Mouse (Mus musculus) embryonic facial prominence, embryonic 12.5 days (tissue): Measurements from ENCODE around the gene Gpn2. TPM values are rescaled to one million over a fixed set of nuclear protein-coding genes. Genes with fewer than 3 reads are reported as not detected.

Experiments
- ATAC-seq: fragments of 200-750 bp; cut with Nextera tagmentation; 2 replicates; pipeline ENCODE4 v1.8.0; 2017; ENCODE audit not compliant: insufficient number of reproducible peaks, insufficient read depth, low FRiP score, low TSS enrichment
- H3K27ac ChIP-seq: fragments of 300-500 bp; sonication (generic); 2 replicates; pipeline ENCODE4 v1.5.1; 2016; ENCODE audit warnings: mild to moderate bottlenecking
- H3K27me3 ChIP-seq: fragments of 300-500 bp; sonication (generic); 2 replicates; pipeline ENCODE4 v1.6.1; 2016; ENCODE audit warnings: mild to moderate bottlenecking, moderate library complexity
- H3K36me3 ChIP-seq: fragments of 300-500 bp; sonication (generic); 2 replicates; pipeline ENCODE4 v1.6.1; 2016; ENCODE audit warnings: mild to moderate bottlenecking
- H3K4me1 ChIP-seq: fragments of 300-500 bp; sonication (generic); 2 replicates; pipeline ENCODE4 v1.6.1; 2016
- H3K4me2 ChIP-seq: fragments of 300-500 bp; sonication (generic); replicated peaks from 2 replicates; pipeline ENCODE4 v1.6.1; 2016; ENCODE audit warnings: mild to moderate bottlenecking, moderate library complexity
- H3K4me3 ChIP-seq: fragments of 300-500 bp; sonication (generic); 2 replicates; pipeline ENCODE4 v1.5.1; 2016; ENCODE audit warnings: mild to moderate bottlenecking
- H3K9ac ChIP-seq: fragments of 300-500 bp; sonication (generic); 2 replicates; pipeline ENCODE4 v1.6.1; 2016; ENCODE audit warnings: mild to moderate bottlenecking, moderate library complexity
- H3K9me3 ChIP-seq: fragments of 300-500 bp; sonication (generic); 2 replicates; pipeline ENCODE4 v1.6.1; 2016; ENCODE audit warnings: mild to moderate bottlenecking, moderate library complexity
- WGBS: fragments of 180-500 bp; shearing (Covaris S2); methylation state at CpG from one replicate; pipeline ENCODE4 v1.1.7; 2016; 5-methylcytosine and 5-hydroxymethylcytosine counted together
- polyA plus RNA-seq: library from polyadenylated mRNA; unstranded; fragments of >200 nt; fragmentation: Nextera tagmentation; extraction: Ambion mirVana; gene quantifications from 2 replicates; pipeline ENCODE4 v1.2.1, GENCODE M21; 2016

The Gpn2 gene
- polyA plus RNA-seq, 1 experiment from 2014 or later = 20.0 TPM

DNA sequence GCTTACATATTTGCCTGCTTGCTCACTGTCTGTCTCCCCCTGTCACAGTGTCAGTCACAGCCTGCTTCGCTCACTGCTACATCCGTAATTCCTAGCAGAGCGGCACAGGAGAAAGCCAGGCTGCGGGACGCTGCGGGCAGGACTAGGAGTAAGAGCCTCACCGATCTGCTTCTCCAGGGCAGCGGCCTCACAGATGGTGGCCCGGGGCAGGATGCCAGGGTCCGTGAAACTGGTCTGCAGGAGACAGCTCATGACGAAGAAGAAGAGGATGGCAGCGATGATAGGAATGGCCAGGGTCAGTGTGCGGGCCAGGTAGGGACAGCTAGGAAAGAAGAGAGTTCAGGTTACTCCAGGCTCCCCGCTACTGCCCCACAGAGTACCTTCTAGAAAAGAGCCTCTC is 42.9 kb downstream of the Gpn2 start:
- Histone ChIP-seq H3K27me3 (no peaks in the 10 kb centered on the region), H3K4me3 (no peak overlapping the region), H3K36me3 (peaks cover 34% of the 10 kb centered on the region), H3K27ac (no peak overlapping the region), H3K4me2 (no peak overlapping the region), H3K9ac (no peak overlapping the region), H3K9me3 (no peaks in the 10 kb centered on the region), H3K4me1 (peaks cover 15% of the 10 kb centered on the region)
- no peak for ATAC-seq
- WGBS = 90% methylated on average over 14 of the region's 14 CpGs

DNA sequence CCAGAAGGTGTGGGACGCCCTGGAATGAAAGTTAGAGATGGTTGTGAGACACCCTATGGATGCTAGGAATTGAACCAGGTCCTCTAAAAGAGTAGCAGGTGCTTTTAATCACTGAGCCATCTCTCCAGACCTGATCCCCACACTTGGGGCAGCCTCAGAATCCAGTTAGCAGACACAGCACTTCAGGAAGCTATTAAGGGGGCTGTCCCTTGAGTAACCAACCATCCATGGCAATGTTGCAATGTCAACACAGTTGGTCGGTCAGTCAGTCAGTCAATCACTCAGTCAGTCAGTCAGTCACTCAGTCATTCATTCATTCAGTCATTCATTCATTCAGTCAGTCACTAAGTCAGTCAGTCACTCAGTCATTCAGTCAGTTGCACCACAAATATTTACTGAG is 44.4 kb downstream of the Gpn2 start:
- H3K9ac ChIP-seq = no peak overlapping the region
- H3K36me3 ChIP-seq = peaks cover 34% of the 10 kb centered on the region
- H3K27me3 ChIP-seq = no peaks in the 10 kb centered on the region
- H3K4me2 ChIP-seq = no peak overlapping the region
- WGBS = 67% methylated on average over 2 of the region's 2 CpGs
- H3K4me1 ChIP-seq = peaks cover 21% of the 10 kb centered on the region
- H3K4me3 ChIP-seq = no peak overlapping the region
- no peak for ATAC-seq
- H3K9me3 ChIP-seq = no peaks in the 10 kb centered on the region
- no peak overlapping the region for H3K27ac ChIP-seq

DNA sequence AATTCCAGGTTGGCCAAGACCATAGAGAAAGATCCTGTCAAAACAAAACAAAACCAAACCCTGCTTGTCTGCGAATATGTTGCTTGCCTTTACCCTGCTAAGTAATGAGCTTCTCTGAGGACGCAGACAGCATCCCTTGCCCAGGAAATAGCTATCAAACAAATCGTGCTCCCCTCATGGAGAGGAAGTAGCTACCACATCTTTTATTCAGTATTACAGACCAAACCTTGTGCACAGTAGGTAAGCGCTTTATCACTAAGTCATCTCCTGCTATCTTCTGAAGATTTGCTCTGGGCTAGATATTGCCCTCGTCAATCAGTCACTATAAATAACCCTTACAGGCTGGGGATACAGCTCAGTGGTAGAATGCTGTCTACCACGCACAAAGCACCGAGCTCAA is 45.0 kb downstream of the Gpn2 start:
- Histone ChIP-seq H3K4me1 (peaks cover 21% of the 10 kb centered on the region), H3K27me3 (no peaks in the 10 kb centered on the region), H3K9me3 (no peaks in the 10 kb centered on the region), H3K4me2 (no peak overlapping the region), H3K4me3 (no peak overlapping the region), H3K36me3 (peaks cover 28% of the 10 kb centered on the region), H3K9ac (no peak overlapping the region), H3K27ac (no peak overlapping the region)
- 89% methylated on average over 7 of the region's 7 CpGs for WGBS
- no peak for ATAC-seq

DNA sequence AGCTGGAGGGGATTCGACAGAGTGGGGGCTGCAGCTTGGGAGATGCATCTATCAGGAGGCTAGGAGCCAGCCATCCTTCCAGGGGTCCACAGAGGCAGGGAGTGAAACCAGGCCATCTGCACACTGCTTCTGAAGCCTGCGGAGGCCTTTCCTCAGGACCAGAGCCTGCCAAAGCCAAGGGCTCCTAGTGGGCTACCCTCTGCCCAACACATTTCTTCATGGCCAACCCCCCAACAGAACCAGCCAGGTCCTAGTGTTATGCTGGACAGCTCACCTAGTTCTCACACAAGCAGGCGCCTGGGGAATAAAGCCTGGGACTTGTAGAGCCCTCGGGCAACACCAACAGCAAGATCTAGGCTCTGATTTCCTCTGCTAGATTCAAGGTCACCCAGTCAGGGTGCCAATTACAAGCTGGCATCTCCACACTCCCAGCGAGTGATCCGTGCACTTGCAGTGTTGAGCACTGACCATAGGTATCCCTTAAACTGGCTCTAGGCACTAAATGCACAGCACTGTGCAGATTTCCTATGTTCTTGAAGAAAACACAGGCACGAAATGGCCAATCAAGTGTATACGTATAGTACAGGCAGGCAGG is 46.3 kb downstream of the Gpn2 start:
- ATAC-seq = no peak
- 90% methylated on average over 8 of the region's 8 CpGs for WGBS

DNA sequence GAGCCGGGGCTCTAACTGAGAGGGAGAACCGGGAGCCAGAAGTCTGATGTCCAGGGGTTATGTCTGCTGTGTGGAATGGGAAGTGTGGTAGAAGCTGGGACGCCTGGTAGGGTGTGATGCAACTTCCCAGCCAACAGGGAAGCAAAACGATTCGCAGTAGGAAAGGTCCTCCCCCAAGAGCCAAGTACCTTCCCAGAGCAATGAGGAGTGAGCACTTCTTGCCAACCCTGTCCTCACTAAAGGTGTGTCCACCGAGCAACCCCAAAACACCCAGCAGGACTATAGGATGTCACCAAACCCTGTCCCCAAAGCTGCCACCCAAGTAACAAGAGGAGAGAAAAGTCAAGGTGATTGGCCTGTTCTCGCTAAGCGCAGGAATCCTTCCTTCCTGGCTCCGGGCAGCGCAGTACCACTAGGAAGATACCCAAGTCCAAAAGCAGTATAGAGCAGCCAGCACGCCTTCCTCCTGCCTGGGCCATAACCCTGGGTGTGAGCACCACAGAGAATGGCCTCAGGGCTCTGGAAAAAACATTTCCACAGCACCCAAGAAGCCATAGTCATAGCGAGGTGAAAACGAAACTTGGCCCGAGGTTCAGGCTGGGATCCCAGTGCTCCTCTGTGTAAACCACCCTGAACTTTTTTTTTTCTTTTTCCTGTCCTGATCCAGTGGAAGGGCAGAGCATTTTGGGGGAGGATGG is 47.1 kb downstream of the Gpn2 start:
- ATAC-seq = no peak
- Histone ChIP-seq H3K36me3 (peaks cover 10% of the 10 kb centered on the region; the same call in 1 of the 2 replicates), H3K4me3 (peak overlapping the region; percentile 3; the same call in 1 of the 2 replicates), H3K27ac (no peak overlapping the region), H3K4me2 (peak overlapping the region; percentile 88; the same call in 1 of the 2 replicates), H3K9me3 (no peaks in the 10 kb centered on the region), H3K9ac (no peak overlapping the region), H3K4me1 (peaks cover 21% of the 10 kb centered on the region), H3K27me3 (no peaks in the 10 kb centered on the region)
- WGBS = 78% methylated on average over 14 of the region's 14 CpGs

More for the DNA sequence above, 46.3 kb downstream of the Gpn2 start:
- H3K9ac ChIP-seq = no peak overlapping the region
- peaks cover 18% of the 10 kb centered on the region for H3K36me3 ChIP-seq
- no peak overlapping the region for H3K4me2 ChIP-seq
- no peak overlapping the region for H3K4me3 ChIP-seq
- H3K27me3 ChIP-seq = no peaks in the 10 kb centered on the region
- no peaks in the 10 kb centered on the region for H3K9me3 ChIP-seq
- no peak overlapping the region for H3K27ac ChIP-seq
- H3K4me1 ChIP-seq = peaks cover 21% of the 10 kb centered on the region

DNA sequence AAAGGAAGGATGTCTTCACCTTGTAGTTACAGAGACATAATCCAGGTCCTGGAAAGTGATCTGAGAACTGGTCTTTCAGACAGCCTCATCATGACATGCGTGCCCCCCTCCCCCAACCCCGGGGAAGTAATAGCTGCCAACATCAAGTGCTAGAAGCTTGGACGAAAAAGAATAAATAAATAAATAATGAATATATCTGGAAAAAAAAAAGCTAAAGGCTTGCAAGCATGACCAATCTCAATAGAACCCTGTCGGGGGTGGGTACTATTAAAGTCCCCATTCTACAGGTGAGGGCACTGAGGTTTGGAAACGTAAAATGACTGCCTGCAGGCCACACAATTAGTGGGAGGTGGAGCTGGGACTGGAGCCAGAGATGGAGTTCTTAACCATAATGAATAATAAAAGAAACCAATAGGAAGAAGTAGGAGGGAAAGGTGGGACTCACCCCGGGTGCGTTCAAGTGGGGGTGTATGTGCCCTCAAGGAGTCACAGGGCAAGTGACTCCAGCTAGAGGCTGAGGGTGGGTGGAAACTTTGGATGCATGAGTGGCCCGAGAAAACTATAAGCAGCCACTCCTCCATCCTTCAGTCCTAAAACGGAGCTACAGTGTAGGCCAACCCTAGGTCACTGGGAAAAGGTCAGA is 47.7 kb downstream of the Gpn2 start:
- Histone ChIP-seq H3K9me3 (no peaks in the 10 kb centered on the region), H3K4me2 (peak overlapping the region; percentile 88), H3K27me3 (no peaks in the 10 kb centered on the region), H3K9ac (peak overlapping the region; percentile 91), H3K4me1 (peaks cover 21% of the 10 kb centered on the region), H3K4me3 (peak overlapping the region; percentile 70), H3K27ac (0 out of 2 replicates have a peak overlapping the region, but pooled peaks have one; percentile 51), H3K36me3 (peaks cover 3% of the 10 kb centered on the region; the same call in 1 of the 2 replicates)
- ATAC-seq = 0 out of 2 replicates have a peak, but pooled peaks have one; percentile 6
- 48% methylated on average over 9 of the region's 9 CpGs for WGBS

DNA sequence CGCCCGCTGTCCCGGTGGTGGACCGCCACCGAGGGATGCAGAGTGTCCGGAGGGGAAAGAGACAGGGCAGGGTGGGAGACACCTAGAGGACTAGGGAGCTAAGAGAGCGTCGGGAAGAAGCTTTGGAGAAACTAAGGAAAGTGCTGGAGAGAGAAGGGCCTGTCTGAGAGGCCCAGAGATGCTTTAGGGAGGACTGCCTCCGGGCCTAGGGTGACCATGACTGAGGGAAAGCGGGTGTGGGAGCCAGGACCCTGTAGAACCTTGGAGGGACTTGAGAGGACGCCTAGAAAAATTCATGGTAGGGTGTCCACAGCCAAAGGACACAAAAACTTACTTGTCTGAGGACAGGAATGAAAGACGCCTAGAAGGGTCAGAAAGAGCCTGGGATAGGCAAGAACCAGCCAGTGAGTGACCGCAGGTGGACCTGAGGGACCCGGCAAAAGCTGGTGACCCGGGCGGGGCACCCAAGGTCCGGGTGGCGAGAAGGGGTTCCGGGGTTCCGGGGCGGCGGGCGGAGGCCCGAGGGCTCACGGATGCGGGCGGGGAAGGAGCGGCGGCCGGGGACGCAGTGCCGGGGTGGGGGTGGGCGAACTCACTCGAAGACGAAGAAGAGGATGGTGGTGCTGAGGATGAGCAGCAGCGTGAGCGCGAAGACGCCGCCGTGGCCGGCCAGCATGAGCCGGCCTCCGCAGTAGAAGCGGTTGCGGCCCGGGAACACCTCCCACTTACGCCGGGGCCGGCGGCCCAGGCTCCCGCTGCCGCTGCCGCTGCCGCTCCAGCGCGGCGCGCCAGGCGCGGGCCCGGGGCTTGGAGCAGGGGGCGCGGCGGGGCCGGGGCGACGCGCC is 48.5 kb downstream of the Gpn2 start:
- H3K27ac ChIP-seq = peak overlapping the region; percentile 73
- no peaks in the 10 kb centered on the region for H3K9me3 ChIP-seq
- 2% methylated on average over 63 of the region's 69 CpGs for WGBS
- peak overlapping the region; percentile 70 for H3K4me3 ChIP-seq
- ATAC-seq = 0 out of 2 replicates have a peak, but pooled peaks have one; percentile 36
- no peaks in the 10 kb centered on the region for H3K27me3 ChIP-seq
- H3K36me3 ChIP-seq = no peaks in the 10 kb centered on the region
- peaks cover 21% of the 10 kb centered on the region for H3K4me1 ChIP-seq
- H3K9ac ChIP-seq = peak overlapping the region; percentile 91
- peak overlapping the region; percentile 88 for H3K4me2 ChIP-seq

DNA sequence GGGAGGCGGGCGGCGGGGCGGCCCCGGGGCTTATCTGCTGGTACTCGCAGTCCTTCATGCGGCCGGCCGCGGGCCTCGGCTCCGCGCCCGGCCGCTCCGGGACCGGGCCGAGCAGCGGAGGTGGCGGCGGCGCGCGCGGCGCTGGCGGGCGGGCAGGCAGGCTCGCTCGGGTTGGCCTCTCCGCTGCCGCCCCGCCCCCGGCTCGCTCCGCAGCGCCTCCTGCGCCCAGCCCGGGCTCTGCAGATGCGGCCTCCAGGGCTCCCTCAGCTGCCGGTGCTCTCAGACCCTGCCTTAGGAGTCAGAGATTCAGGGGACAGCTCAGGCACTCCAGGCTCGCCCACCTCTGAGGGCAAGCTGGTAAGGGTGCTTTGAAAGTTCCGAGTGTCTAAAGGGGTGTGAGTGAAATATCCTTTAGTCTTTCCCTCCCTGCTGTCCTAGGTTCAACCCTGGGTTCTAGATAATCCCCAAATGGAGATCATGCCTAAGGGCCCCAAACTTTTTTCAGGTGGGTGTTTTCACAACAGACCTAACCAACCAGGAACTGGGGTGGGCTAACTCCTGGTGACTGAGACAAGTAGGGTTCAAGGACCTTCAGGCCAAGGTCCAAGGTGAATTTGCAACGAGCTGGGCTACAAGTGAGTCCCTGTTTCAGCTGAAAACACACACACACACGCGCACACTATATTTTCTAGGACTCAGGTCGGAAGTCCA is 49.3 kb downstream of the Gpn2 start:
- Histone ChIP-seq H3K9me3 (no peaks in the 10 kb centered on the region), H3K4me3 (peak overlapping the region; percentile 70), H3K27ac (peak overlapping the region; percentile 73), H3K27me3 (no peaks in the 10 kb centered on the region), H3K9ac (peak overlapping the region; percentile 91), H3K4me1 (peaks cover 21% of the 10 kb centered on the region), H3K36me3 (no peaks in the 10 kb centered on the region), H3K4me2 (peak overlapping the region; percentile 88; the same call in 1 of the 2 replicates)
- 8% methylated on average over 41 of the region's 47 CpGs for WGBS
- ATAC-seq = peak; percentile 55; the same call in 1 of the 2 replicates

DNA sequence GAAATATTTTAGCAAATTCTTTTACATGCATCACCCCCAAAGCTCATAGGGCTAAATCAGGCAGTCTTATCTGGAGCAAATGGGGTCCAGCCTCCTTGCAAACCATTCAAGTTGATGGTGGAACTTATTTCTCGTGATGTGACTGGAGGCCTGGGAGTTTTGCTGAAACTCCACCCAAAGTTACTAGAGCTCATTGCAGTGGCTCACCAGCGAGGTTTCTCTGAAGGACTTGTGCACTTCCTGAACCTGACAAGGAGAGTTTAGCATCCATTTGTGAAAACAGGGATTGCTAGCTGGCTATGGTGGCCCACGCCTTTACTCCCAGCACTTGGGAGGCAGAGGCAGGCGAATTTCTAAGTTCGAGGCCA is 49.9 kb downstream of the Gpn2 start:
- H3K27ac ChIP-seq = no peak overlapping the region
- no peak overlapping the region for H3K9ac ChIP-seq
- ATAC-seq = no peak
- no peak overlapping the region for H3K4me3 ChIP-seq
- peaks cover 21% of the 10 kb centered on the region for H3K4me1 ChIP-seq
- no peaks in the 10 kb centered on the region for H3K36me3 ChIP-seq
- WGBS = 81% methylated on average over 5 of the region's 5 CpGs
- H3K27me3 ChIP-seq = no peaks in the 10 kb centered on the region
- H3K4me2 ChIP-seq = no peak overlapping the region
- no peaks in the 10 kb centered on the region for H3K9me3 ChIP-seq
